Mouse (Mus musculus) naive thymus-derived CD4-positive, alpha-beta T cell, adult 2 months (primary cell): ENCODE data around the gene Hps6.
A peak's percentile ranks its signal among the peaks of the same experiment; 100 is the strongest.

Source experiments
- DNase-seq: peaks from one replicate; pipeline ENCODE4 v3.0.0-alpha.2; 2011; ENCODE audit warnings: low read depth

Gene Hps6

GRCm38 (mm10) chr19:46030196-46030983 is 27.1 kb downstream of the Hps6 start:
- DNase-seq = no peak

GRCm38 (mm10) chr19:46031689-46032432 is 28.6 kb downstream of the Hps6 start:
- no peak for DNase-seq

GRCm38 (mm10) chr19:46032731-46033510 is 29.6 kb downstream of the Hps6 start:
- no peak for DNase-seq

GRCm38 (mm10) chr19:46033911-46034310 is 30.6 kb downstream of the Hps6 start:
- no peak for DNase-seq

GRCm38 (mm10) chr19:46035971-46036370 is 32.7 kb downstream of the Hps6 start:
- DNase-seq = no peak

- no peak for DNase-seq
Observed at GRCm38 (mm10) chr19:46036477-46037242, 33.4 kb downstream of the Hps6 start.

GRCm38 (mm10) chr19:46037243-46037924 is 34.1 kb downstream of the Hps6 start:
- peak; percentile 72 for DNase-seq

GRCm38 (mm10) chr19:46037925-46038850 is 34.9 kb downstream of the Hps6 start:
- DNase-seq = no peak

- DNase-seq = no peak
Observed at GRCm38 (mm10) chr19:46038851-46039260, 35.5 kb downstream of the Hps6 start.

GRCm38 (mm10) chr19:46039478-46039877 is 36.2 kb downstream of the Hps6 start:
- peak; percentile 92 for DNase-seq

GRCm38 (mm10) chr19:46040149-46040902 is 37.0 kb downstream of the Hps6 start:
- DNase-seq = peak; percentile 81

- no peak for DNase-seq
Observed at GRCm38 (mm10) chr19:46041299-46041932, 38.1 kb downstream of the Hps6 start.

- DNase-seq = peak; percentile 43
Observed at GRCm38 (mm10) chr19:46041933-46042475, 38.7 kb downstream of the Hps6 start.

- DNase-seq = peak; percentile 65
Observed at GRCm38 (mm10) chr19:46042476-46043011, 39.2 kb downstream of the Hps6 start.

GRCm38 (mm10) chr19:46043380-46043779 is 40.1 kb downstream of the Hps6 start:
- no peak for DNase-seq

GRCm38 (mm10) chr19:46044271-46044992 is 41.1 kb downstream of the Hps6 start, which contains the start of gene Pprc1:
Gene Pprc1, plus strand, starts transcription at chr19:46044886.
- no peak for DNase-seq

GRCm38 (mm10) chr19:46044993-46045695 is 41.8 kb downstream of the Hps6 start, which contains the start of gene Ldb1:
Gene Ldb1, minus strand, starts transcription at chr19:46045214.
- DNase-seq = peak; percentile 79
